Mouse (Mus musculus): ENCODE data around the gene Atp5h.
"Not testable (repeated sequence)": the region's sequence is repeated elsewhere in the genome, so short reads cannot be mapped to it uniquely, and the experiment has no call there.

Gene Atp5h

DNA sequence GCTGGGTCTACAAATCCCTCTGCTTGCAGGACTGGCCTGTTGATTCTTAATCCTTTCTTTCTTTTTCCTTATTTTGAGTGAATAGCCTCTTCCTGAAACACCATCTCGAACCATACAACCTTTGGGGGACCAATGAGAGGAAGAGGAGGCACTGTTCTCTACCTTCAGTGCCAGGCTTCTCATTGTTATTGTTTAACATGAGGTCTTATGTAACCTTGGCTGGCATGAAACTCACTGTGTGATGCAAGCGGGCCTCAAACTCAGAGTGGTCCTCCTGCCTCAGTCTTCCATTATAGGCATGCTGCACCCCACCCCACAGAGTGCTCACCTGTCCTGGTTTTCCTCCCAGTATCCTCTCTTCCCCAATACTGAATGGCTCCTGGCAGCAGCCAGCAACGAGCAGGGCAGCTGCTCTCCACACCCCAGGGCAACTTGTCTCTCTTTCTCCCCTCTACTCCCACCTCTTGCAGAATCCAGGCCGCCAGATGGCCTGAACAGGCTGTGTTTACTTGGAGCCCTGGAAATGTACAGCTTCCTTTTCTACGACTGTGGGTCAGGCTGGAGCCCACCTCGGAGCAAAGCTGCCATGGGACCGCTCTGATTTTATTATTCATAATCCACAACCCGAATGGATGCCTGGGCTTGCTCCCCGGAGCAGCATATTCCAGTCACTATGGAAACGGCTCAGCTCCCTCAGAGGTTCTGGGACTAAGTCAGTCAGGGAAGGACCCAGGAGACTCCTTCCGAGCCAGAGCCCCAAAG is 19.0 kb downstream of the Atp5h start:
- in situ Hi-C loops (cut with MboI; ENCODE audit: low sequenced_read_pairs), result no loop called here

GRCm38 (mm10) chr11:115400126-115400525 is 19.6 kb downstream of the Atp5h start:
- in situ Hi-C loops (cut with MboI; ENCODE audit: low sequenced_read_pairs), result no loop called here

- in situ Hi-C loops (cut with MboI; ENCODE audit: low sequenced_read_pairs), result no loop called here
These were observed 21.7 kb downstream of the Atp5h start for GRCm38 (mm10) chr11:115398085-115398484.

- in situ Hi-C loops (cut with MboI; ENCODE audit: low sequenced_read_pairs), result no loop called here
These were observed 25.9 kb downstream of the Atp5h start for GRCm38 (mm10) chr11:115393721-115394325.

GRCm38 (mm10) chr11:115391358-115391757 is 28.4 kb downstream of the Atp5h start:
- in situ Hi-C loops (cut with MboI; ENCODE audit: low sequenced_read_pairs), result no loop called here

GRCm38 (mm10) chr11:115386859-115387258 is 32.9 kb downstream of the Atp5h start:
- in situ Hi-C loops (cut with MboI; ENCODE audit: low sequenced_read_pairs), result not testable (repeated sequence)

- in situ Hi-C loops (cut with MboI; ENCODE audit: low sequenced_read_pairs), result no loop called here
These were observed 35.2 kb downstream of the Atp5h start for GRCm38 (mm10) chr11:115384587-115384986.

DNA sequence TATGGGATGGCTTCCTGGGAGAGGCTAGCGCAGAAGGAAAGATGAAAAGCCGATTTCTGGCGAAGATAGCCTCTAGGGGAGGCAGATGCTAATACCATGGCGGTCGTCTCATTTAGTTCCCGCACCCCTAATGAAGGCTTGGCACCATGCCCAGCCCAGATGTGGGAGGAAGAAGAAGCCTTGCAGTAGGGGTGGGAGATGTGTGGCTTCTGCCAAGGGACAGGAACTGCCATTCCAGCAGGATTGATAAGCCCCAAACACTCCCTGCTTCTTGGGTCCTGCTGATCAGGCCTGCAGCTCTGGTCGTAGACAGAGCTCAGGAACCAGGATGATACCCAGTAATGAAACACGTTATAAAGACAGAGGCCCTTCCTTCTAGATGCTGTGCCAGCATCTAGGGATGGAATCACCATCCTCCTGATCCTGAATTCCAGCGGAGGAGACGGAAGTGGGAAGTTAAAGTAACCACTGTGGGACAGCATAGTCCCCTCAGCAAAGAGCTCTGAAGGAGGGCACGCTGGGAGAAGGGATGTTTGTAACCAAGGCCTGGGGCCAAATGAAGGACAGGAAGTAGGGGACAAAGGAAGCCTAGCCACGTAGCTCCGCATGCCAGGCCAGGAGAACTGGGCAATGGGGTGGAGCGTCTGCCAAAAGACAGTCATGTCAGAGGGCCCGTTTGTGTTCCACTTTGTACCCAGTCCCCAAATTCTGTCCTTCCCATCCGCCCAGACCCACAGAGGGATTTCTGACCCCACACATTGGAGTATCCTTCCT is 35.9 kb downstream of the Atp5h start:
- in situ Hi-C loops (cut with MboI; ENCODE audit: low sequenced_read_pairs), result no loop called here

GRCm38 (mm10) chr11:115382891-115383290 is 36.9 kb downstream of the Atp5h start:
- in situ Hi-C loops (cut with MboI; ENCODE audit: low sequenced_read_pairs), result no loop called here

- in situ Hi-C loops (cut with MboI; ENCODE audit: low sequenced_read_pairs), result no loop called here
These were observed 37.8 kb downstream of the Atp5h start, which contains the start of gene Cdr2l for GRCm38 (mm10) chr11:115381743-115382539. Gene Cdr2l (plus strand): TSS chr11:115381916.

GRCm38 (mm10) chr11:115381276-115381675 is 38.5 kb downstream of the Atp5h start:
- in situ Hi-C loops (cut with MboI; ENCODE audit: low sequenced_read_pairs), result no loop called here

DNA sequence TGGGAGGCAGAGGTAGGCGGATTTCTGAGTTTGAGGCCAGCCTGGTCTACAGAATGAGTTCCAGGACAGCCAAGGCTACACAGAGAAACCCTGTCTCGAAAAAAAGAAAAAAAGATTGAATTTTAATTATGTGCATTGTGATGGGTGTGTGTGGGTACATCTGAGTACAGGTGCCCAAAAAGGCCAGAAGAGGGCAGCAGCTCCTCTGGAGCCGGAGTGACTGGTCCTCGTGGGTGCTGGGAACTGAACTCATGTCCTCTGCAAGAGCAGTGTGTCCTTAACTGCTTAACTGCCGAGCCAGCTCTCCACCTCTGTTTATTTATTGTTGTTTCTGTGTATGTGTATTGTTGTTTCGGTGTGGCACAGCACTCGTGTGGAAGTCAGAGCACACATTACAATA is 41.9 kb downstream of the Atp5h start:
- in situ Hi-C loops (cut with MboI; ENCODE audit: low sequenced_read_pairs), result no loop called here

GRCm38 (mm10) chr11:115377254-115377653 is 42.5 kb downstream of the Atp5h start:
- in situ Hi-C loops (cut with MboI; ENCODE audit: low sequenced_read_pairs), result no loop called here

- in situ Hi-C loops (cut with MboI; ENCODE audit: low sequenced_read_pairs), result no loop called here
These were observed 43.0 kb downstream of the Atp5h start for GRCm38 (mm10) chr11:115376722-115377121.

DNA sequence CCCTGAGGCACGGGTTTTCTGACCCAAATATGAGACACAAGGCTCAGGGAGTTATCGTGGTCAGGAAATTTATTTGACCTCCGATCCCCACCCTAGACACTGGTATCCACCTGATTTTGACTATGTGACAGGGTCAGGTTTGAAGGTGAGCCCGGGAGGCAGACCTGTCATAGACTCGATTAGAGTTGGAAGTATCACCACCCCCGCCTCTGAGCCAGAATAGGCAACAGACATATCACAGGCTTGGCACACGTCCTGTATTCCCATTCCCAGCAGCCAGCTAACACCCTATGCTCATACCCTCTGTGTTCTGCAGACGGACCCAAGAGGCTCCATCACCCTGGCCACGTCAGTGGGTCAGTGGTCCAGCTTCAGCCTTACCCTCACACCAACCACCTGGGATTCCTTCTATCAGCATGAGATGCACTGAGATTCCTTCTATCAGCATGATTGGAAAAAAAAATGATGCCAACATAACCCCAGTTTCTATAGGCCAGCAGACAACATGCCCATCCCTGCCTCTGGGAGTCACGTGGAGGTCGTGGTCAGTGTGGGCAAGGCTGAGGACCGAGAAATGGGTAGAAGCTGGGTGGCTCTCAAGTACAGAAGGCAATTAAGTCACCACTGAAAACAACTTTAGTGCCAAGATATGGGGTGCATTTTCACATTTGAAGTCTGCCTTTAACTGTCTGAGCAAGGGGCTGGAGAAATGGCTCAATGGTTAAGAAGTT is 44.9 kb downstream of the Atp5h start:
- in situ Hi-C loops (cut with MboI; ENCODE audit: low sequenced_read_pairs), result no loop called here

DNA sequence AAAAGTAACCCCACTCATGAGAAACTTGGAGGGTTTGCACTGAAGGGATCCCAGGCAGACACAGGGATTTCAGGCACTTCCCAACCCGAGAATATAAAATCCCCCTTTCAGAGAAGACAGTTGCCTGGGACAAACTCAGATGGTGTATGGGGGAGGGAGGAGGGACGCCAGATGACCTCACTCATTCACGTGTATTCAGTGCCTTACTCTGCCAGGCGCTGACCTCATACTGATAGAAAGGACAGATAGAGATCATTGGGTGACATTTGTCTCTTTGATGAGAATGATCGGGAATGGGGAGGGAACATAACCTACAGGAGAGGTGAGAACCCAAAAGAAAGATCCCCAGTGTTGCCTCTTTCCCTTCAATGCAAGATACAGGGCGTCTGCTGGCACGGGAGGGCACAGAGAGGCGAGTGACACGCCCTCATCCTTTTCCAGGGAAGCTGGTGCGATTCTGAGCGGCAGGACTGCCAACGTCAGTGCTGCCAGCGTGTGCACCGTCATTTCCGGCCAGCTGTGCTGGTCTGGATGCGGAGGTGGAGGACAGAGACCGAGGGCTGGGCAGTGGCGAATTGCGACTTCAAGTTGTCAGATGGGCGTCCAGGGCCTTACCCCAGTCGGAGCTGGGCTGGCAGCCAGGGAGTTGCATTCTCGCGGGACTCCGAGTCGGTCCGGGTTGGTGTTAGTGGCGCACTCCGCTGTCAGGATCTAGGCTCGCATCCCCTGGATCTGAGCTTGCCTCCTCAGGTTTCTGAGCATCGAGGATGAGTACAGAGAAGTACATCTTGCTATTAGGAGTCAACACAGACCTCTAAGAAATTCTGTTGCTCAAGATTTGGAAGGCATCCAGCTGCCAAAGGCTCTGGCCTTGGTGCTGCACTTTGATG is 45.7 kb downstream of the Atp5h start:
- in situ Hi-C loops (cut with MboI; ENCODE audit: low sequenced_read_pairs), result no loop called here

- in situ Hi-C loops (cut with MboI; ENCODE audit: low sequenced_read_pairs), result no loop called here
These were observed 47.0 kb downstream of the Atp5h start for GRCm38 (mm10) chr11:115372737-115373136.

GRCm38 (mm10) chr11:115372015-115372414 is 47.7 kb downstream of the Atp5h start:
- in situ Hi-C loops (cut with MboI; ENCODE audit: low sequenced_read_pairs), result no loop called here

GRCm38 (mm10) chr11:115371354-115371753 is 48.4 kb downstream of the Atp5h start:
- in situ Hi-C loops (cut with MboI; ENCODE audit: low sequenced_read_pairs), result no loop called here

Measured in CH12F3 (cell line).